Mouse (Mus musculus) C3H10T1/2 (cell line): ENCODE results near the gene Pa2g4. TPM values are rescaled to one million over a fixed set of nuclear protein-coding genes. Genes with fewer than 3 reads are reported as not detected.

Source experiments
- polyA plus RNA-seq, 2 experiments: library from polyadenylated mRNA; unstranded; fragments of >200 nt; fragmentation: generic; extraction: Trizol; gene quantifications; one replicate each; pipeline ENCODE4 v1.2.1; 2012; ENCODE audit warnings: missing spikeins in 2 of 2

The Pa2g4 gene
- 100 to 1,000 TPM in 1 of 2 experiments, 10 to 100 TPM in 1; 89.5 to 139 TPM for polyA plus RNA-seq

GRCm38 (mm10) chr10:128565788-128566531, at the start of gene Pa2g4:
Gene Pa2g4 (minus strand): TSS chr10:128565987.

DNA sequence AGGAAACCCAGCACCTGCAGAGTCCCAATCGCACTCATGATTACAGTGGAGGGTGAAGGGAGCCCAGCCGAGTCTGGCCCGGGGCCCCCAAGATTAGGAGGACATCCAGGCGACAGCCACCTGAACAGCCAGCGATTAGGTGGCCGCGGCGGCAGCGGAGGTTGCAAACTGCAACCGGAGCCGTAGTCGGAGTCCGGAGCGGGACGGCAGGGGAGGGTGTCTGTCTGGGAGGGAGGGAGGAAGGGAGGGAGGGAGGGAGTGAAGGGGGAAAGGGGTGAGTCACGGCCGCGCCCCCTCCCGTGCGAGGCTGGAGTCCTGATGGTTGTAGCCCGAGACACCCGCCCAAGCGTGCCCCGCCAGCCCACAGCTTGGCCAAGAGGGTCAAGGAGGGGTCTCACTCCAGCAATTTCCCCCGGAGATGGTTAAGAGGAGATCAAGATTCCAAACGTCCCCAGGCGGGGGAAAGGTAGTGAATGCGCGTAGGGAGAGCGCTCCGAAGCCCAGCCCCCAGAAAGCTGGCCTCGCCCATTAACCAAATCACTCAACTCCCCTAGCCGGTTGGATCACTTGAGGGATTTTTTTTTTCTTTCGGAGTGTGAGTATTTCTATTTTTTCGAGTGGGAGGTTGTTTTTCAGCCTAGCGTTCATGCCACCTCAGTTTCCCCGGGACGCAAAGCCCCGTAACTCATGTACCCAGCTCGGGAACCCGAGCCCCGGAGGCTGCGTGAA, 23.8 kb upstream of the Pa2g4 start, which contains the start of gene Erbb3:
Gene Erbb3, minus strand, starts transcription at position 189 of the 729 bp plus-strand sequence.

GRCm38 (mm10) chr10:128548947-128549681, 16.7 kb downstream of the Pa2g4 start, which contains the start of gene Rpl41:
Gene Rpl41 (minus strand): TSS chr10:128549305.

DNA sequence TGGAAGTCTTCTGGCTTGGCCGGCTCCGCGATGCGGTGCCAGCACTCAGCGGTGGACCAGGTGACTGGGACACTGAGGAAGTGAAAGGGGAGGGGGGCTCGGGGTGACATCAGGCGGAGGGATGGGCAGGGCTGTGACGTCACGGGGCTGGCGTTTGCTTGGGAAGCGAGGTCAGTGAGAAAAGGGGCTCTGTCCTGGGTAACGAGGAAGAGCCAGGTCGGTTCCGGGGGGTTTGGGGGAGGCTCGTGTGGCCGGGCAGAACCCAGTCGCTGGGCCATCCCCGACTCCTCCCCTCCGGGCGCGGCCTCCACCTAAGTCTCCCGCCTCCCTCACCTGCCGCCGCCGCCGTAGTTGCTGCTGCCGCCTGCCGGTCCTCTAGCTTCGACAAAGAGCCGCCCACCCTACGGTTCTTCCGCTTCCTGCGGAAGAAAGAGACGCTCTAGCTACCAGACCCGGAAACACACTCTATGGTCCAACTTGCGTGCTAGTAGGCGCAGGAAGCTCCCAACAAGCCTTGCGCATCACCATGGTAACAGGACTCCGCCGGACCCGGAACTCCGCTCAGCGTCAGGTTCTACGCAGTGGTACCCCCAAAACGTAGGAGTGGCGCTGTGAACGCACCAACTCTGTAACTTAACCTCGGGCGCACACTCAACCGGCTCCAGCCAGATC, 18.3 kb downstream of the Pa2g4 start, which contains the start of gene Zc3h10:
Gene Zc3h10, minus strand, starts transcription at position 414 of the 672 bp plus-strand sequence.

GRCm38 (mm10) chr10:128525671-128526308, 40.0 kb downstream of the Pa2g4 start, which contains the start of gene Esyt1:
Gene Esyt1 (minus strand): TSS chr10:128525871.

Other genes starting within 250 kb of the Pa2g4 start
- gene Cnpy2, start 243.5 kb downstream of the Pa2g4 start, polyA plus RNA-seq, result 100 to 1,000 TPM in 1 of 2 experiments, 10 to 100 TPM in 1; 94.1 to 341 TPM
- 100 to 1,000 TPM; 126 to 134 TPM for gene Cs, start 228.3 kb downstream of the Pa2g4 start, polyA plus RNA-seq
- gene Coq10a, start 197.0 kb downstream of the Pa2g4 start, polyA plus RNA-seq, result 10 to 100 TPM; 14.3 to 38.1 TPM
- gene Ankrd52, start 188.9 kb downstream of the Pa2g4 start, polyA plus RNA-seq, result 10 to 100 TPM in 1 of 2 experiments, 1 to 10 TPM in 1; 3.8 to 14.4 TPM
- gene Slc39a5, start 164.8 kb downstream of the Pa2g4 start, polyA plus RNA-seq, result under 1 TPM in 1 of 2 experiments, not detected in 1; 0.08 TPM
- 100 to 1,000 TPM; 126 to 174 TPM for gene Nabp2, start 154.5 kb downstream of the Pa2g4 start, polyA plus RNA-seq
- 10 to 100 TPM; 15.9 to 29.8 TPM for gene Rnf41, start 154.3 kb downstream of the Pa2g4 start, polyA plus RNA-seq
- 100 to 1,000 TPM in 1 of 2 experiments, 10 to 100 TPM in 1; 20.1 to 111 TPM for gene Smarcc2, start 106.7 kb downstream of the Pa2g4 start, polyA plus RNA-seq
- 1,000 to 10,000 TPM; 2,019 to 2,698 TPM for gene Myl6, start 71.8 kb downstream of the Pa2g4 start, polyA plus RNA-seq
- gene Myl6b, start 67.3 kb downstream of the Pa2g4 start, polyA plus RNA-seq, result 10 to 100 TPM in 1 of 2 experiments, 1 to 10 TPM in 1; 8.1 to 11.2 TPM
- gene Esyt1, start 40.1 kb downstream of the Pa2g4 start, polyA plus RNA-seq, result 10 to 100 TPM; 15.5 to 43.1 TPM
- gene Zc3h10, start 18.2 kb downstream of the Pa2g4 start, polyA plus RNA-seq, result 10 to 100 TPM in 1 of 2 experiments, 1 to 10 TPM in 1; 8.7 to 13.7 TPM
- gene Rpl41, start 16.7 kb downstream of the Pa2g4 start, polyA plus RNA-seq, result over 10,000 TPM; 19,565 to 33,335 TPM
- under 1 TPM; 0.20 to 0.24 TPM for gene Erbb3, start 23.7 kb upstream of the Pa2g4 start, polyA plus RNA-seq
- gene Rps26, start 60.8 kb upstream of the Pa2g4 start, polyA plus RNA-seq, result 1,000 to 10,000 TPM; 3,269 to 4,877 TPM
- under 1 TPM in 1 of 2 experiments, not detected in 1; 0.07 TPM for gene Ikzf4, start 80.0 kb upstream of the Pa2g4 start, polyA plus RNA-seq
- gene Suox, start 108.1 kb upstream of the Pa2g4 start, polyA plus RNA-seq, result 10 to 100 TPM in 1 of 2 experiments, 1 to 10 TPM in 1; 6.0 to 11.3 TPM
- 10 to 100 TPM; 12.3 to 76.2 TPM for gene Rab5b, start 130.3 kb upstream of the Pa2g4 start, polyA plus RNA-seq
- gene Pmel, start 138.2 kb upstream of the Pa2g4 start, polyA plus RNA-seq, result under 1 TPM; 0.05 to 0.66 TPM
- 10 to 100 TPM in 1 of 2 experiments, 1 to 10 TPM in 1; 6.3 to 18.0 TPM for gene Cdk2, start 139.0 kb upstream of the Pa2g4 start, polyA plus RNA-seq
- 1 to 10 TPM in 1 of 2 experiments, under 1 TPM in 1; 0.73 to 8.6 TPM for gene Dgka, start 178.9 kb upstream of the Pa2g4 start, polyA plus RNA-seq
- gene Pym1, start 181.9 kb upstream of the Pa2g4 start, polyA plus RNA-seq, result 10 to 100 TPM; 34.2 to 39.0 TPM
- gene Mmp19, start 224.9 kb upstream of the Pa2g4 start, polyA plus RNA-seq, result 10 to 100 TPM in 1 of 2 experiments, under 1 TPM in 1; 0.77 to 12.4 TPM
- gene Dnajc14, start 238.1 kb upstream of the Pa2g4 start, polyA plus RNA-seq, result 10 to 100 TPM; 10.1 to 48.8 TPM
- 10 to 100 TPM; 14.8 to 25.5 TPM for gene Tmem198b, start 238.4 kb upstream of the Pa2g4 start, polyA plus RNA-seq